Mouse (Mus musculus) monocyte, adult 5-6 weeks (primary cell): ENCODE data around the gene Nol9. TPM values are rescaled to one million over a fixed set of nuclear protein-coding genes. Genes with fewer than 3 reads are reported as not detected.
"Not testable (repeated sequence)": the region's sequence is repeated elsewhere in the genome, so short reads cannot be mapped to it uniquely, and the experiment has no call there.

Source experiments
- ATAC-seq: fragments of 153-309, 156-312 bp; replicated peaks from 2 replicates; pipeline ENCODE4 v1.8.0; 2017; ENCODE audit warnings: mild to moderate bottlenecking; ENCODE audit not compliant: low TSS enrichment, insufficient number of reproducible peaks, severe bottlenecking, poor library complexity, low FRiP score
- total RNA-seq: library from RNA; stranded (forward); fragments of 200-1000, 200-491, 200-594 nt; gene quantifications from 3 replicates; pipeline ENCODE4 v1.2.3, GENCODE M21; 2017

Nol9 gene
- total RNA-seq, 1 experiment from 2014 or later, result 16.9 TPM

- ATAC-seq, result no peak
These were observed 29.8 kb upstream of the Nol9 start for GRCm38 (mm10) chr4:152009076-152010051.

GRCm38 (mm10) chr4:152010091-152010706 lies 28.9 kb upstream of the Nol9 start:
- peak; percentile 28; the same call in 1 of the 2 replicates for ATAC-seq

- ATAC-seq, result no peak
These were observed 28.4 kb upstream of the Nol9 start for GRCm38 (mm10) chr4:152010707-152011134.

GRCm38 (mm10) chr4:152011171-152011760 lies 27.9 kb upstream of the Nol9 start:
- ATAC-seq, result no peak

- ATAC-seq, result no peak
These were observed 27.0 kb upstream of the Nol9 start for GRCm38 (mm10) chr4:152012109-152012508.

- ATAC-seq, result no peak
These were observed 25.9 kb upstream of the Nol9 start for GRCm38 (mm10) chr4:152013036-152013813.

- ATAC-seq, result no peak
These were observed 20.0 kb upstream of the Nol9 start for GRCm38 (mm10) chr4:152019073-152019472.

GRCm38 (mm10) chr4:152020024-152020423 lies 19.1 kb upstream of the Nol9 start:
- no peak for ATAC-seq

- no peak for ATAC-seq
These were observed 17.5 kb upstream of the Nol9 start for GRCm38 (mm10) chr4:152021568-152022097.

GRCm38 (mm10) chr4:152022506-152022905 lies 16.6 kb upstream of the Nol9 start:
- no peak for ATAC-seq

GRCm38 (mm10) chr4:152024525-152024924 lies 14.6 kb upstream of the Nol9 start:
- ATAC-seq, result no peak

- ATAC-seq, result 0 out of 2 replicates have a peak, but pooled peaks have one; percentile 8
These were observed 12.2 kb upstream of the Nol9 start for GRCm38 (mm10) chr4:152026751-152027508.

- peak; percentile 89 for ATAC-seq
These were observed 11.6 kb upstream of the Nol9 start, which contains the start of gene Zbtb48 for GRCm38 (mm10) chr4:152027524-152027923. Gene Zbtb48 (minus strand): TSS chr4:152027671.

- no peak for ATAC-seq
These were observed 10.7 kb upstream of the Nol9 start for GRCm38 (mm10) chr4:152028456-152028855.

- ATAC-seq, result no peak
These were observed 10.0 kb upstream of the Nol9 start for GRCm38 (mm10) chr4:152029087-152029486.

- ATAC-seq, result no peak
These were observed 9.1 kb upstream of the Nol9 start for GRCm38 (mm10) chr4:152029997-152030396.

- ATAC-seq, result no peak
These were observed 6.2 kb upstream of the Nol9 start for GRCm38 (mm10) chr4:152032922-152033321.

GRCm38 (mm10) chr4:152036464-152036863 lies 2.7 kb upstream of the Nol9 start:
- not testable (repeated sequence) for ATAC-seq
